Mouse (Mus musculus): ENCODE data around the gene Lrrc8a. TPM values are rescaled to one million over a fixed set of nuclear protein-coding genes. Genes with fewer than 3 reads are reported as not detected.

Lrrc8a gene
- polyA plus RNA-seq, 1 experiment = 45.4 TPM

GRCm38 (mm10) chr2:30247681-30248080 is 10.2 kb downstream of the Lrrc8a start:
- Histone ChIP-seq H3K4me3 (ENCODE audit: insufficient read depth, low read depth, low read length) (no peak overlapping the region), H3K27me3 (replicated peaks; ENCODE audit: control insufficient read depth, insufficient read depth, low read length) (no peaks in the 10 kb centered on the region), H3K27ac (ENCODE audit: insufficient read depth, low read depth, low read length) (no peak overlapping the region), H3K36me3 (ENCODE audit: control insufficient read depth, insufficient read depth, low read length) (no peaks in the 10 kb centered on the region), H3K4me1 (ENCODE audit: control insufficient read depth, insufficient read depth, low read length) (peaks cover 23% of the 10 kb centered on the region)
- WGBS = 35% methylated on average over 4 of the region's 4 CpGs
- no peak for DNase-seq
- TF ChIP-seq POLR2A (IDR thresholded peaks at IDR 0.05; ENCODE audit: low read depth, low read length) (no peak), CTCF (conservative IDR thresholded peaks at IDR 0.05; ENCODE audit: insufficient read depth, insufficient read length, low read depth, low read length) (no peak)

- Histone ChIP-seq H3K4me1 (ENCODE audit: control insufficient read depth, insufficient read depth, low read length) (peaks cover 16% of the 10 kb centered on the region; the same call in 1 of the 2 replicates), H3K27ac (ENCODE audit: insufficient read depth, low read depth, low read length) (no peak overlapping the region), H3K27me3 (replicated peaks; ENCODE audit: control insufficient read depth, insufficient read depth, low read length) (no peaks in the 10 kb centered on the region), H3K4me3 (ENCODE audit: insufficient read depth, low read depth, low read length) (no peak overlapping the region), H3K36me3 (ENCODE audit: control insufficient read depth, insufficient read depth, low read length) (no peaks in the 10 kb centered on the region)
- TF ChIP-seq POLR2A (IDR thresholded peaks at IDR 0.05; ENCODE audit: low read depth, low read length) = no peak
- TF ChIP-seq CTCF (conservative IDR thresholded peaks at IDR 0.05; ENCODE audit: insufficient read depth, insufficient read length, low read depth, low read length) = no peak
- WGBS = 91% methylated on average over 3 of the region's 3 CpGs
- no peak for DNase-seq
Observed at GRCm38 (mm10) chr2:30249182-30249581, 11.7 kb downstream of the Lrrc8a start.

- no peak overlapping the region for H3K27ac ChIP-seq (ENCODE audit: insufficient read depth, low read depth, low read length)
- H3K36me3 ChIP-seq (ENCODE audit: control insufficient read depth, insufficient read depth, low read length) = no peaks in the 10 kb centered on the region
- no peak overlapping the region for H3K4me3 ChIP-seq (ENCODE audit: insufficient read depth, low read depth, low read length)
- H3K4me1 ChIP-seq (ENCODE audit: control insufficient read depth, insufficient read depth, low read length) = peaks cover 16% of the 10 kb centered on the region; the same call in 1 of the 2 replicates
- TF ChIP-seq POLR2A (IDR thresholded peaks at IDR 0.05; ENCODE audit: low read depth, low read length) (no peak), CTCF (conservative IDR thresholded peaks at IDR 0.05; ENCODE audit: insufficient read depth, insufficient read length, low read depth, low read length) (no peak)
- H3K27me3 ChIP-seq (replicated peaks; ENCODE audit: control insufficient read depth, insufficient read depth, low read length) = no peaks in the 10 kb centered on the region
- 68% methylated on average over 10 of the region's 10 CpGs for WGBS
- no peak for DNase-seq
Observed at GRCm38 (mm10) chr2:30250166-30251128, 12.9 kb downstream of the Lrrc8a start.

GRCm38 (mm10) chr2:30251417-30252104 is 14.0 kb downstream of the Lrrc8a start:
- no peak overlapping the region for H3K27ac ChIP-seq (ENCODE audit: insufficient read depth, low read depth, low read length)
- no peak for DNase-seq
- H3K27me3 ChIP-seq (replicated peaks; ENCODE audit: control insufficient read depth, insufficient read depth, low read length) = no peaks in the 10 kb centered on the region
- peaks cover 16% of the 10 kb centered on the region; the same call in 1 of the 2 replicates for H3K4me1 ChIP-seq (ENCODE audit: control insufficient read depth, insufficient read depth, low read length)
- TF ChIP-seq POLR2A (IDR thresholded peaks at IDR 0.05; ENCODE audit: low read depth, low read length) (no peak), CTCF (conservative IDR thresholded peaks at IDR 0.05; ENCODE audit: insufficient read depth, insufficient read length, low read depth, low read length) (no peak)
- no peak overlapping the region for H3K4me3 ChIP-seq (ENCODE audit: insufficient read depth, low read depth, low read length)
- H3K36me3 ChIP-seq (ENCODE audit: control insufficient read depth, insufficient read depth, low read length) = no peaks in the 10 kb centered on the region
- 60% methylated on average over 5 of the region's 5 CpGs for WGBS

GRCm38 (mm10) chr2:30252521-30252920 is 15.0 kb downstream of the Lrrc8a start:
- no peak overlapping the region for H3K4me3 ChIP-seq (ENCODE audit: insufficient read depth, low read depth, low read length)
- TF ChIP-seq CTCF (conservative IDR thresholded peaks at IDR 0.05; ENCODE audit: insufficient read depth, insufficient read length, low read depth, low read length) (no peak), POLR2A (IDR thresholded peaks at IDR 0.05; ENCODE audit: low read depth, low read length) (no peak)
- H3K4me1 ChIP-seq (ENCODE audit: control insufficient read depth, insufficient read depth, low read length) = peaks cover 16% of the 10 kb centered on the region; the same call in 1 of the 2 replicates
- no peak overlapping the region for H3K27ac ChIP-seq (ENCODE audit: insufficient read depth, low read depth, low read length)
- 76% methylated on average over 3 of the region's 3 CpGs for WGBS
- H3K36me3 ChIP-seq (ENCODE audit: control insufficient read depth, insufficient read depth, low read length) = peaks cover 2% of the 10 kb centered on the region; the same call in 1 of the 2 replicates
- DNase-seq = no peak
- H3K27me3 ChIP-seq (replicated peaks; ENCODE audit: control insufficient read depth, insufficient read depth, low read length) = no peaks in the 10 kb centered on the region

- Histone ChIP-seq H3K36me3 (ENCODE audit: control insufficient read depth, insufficient read depth, low read length) (peaks cover 2% of the 10 kb centered on the region; the same call in 1 of the 2 replicates), H3K27ac (ENCODE audit: insufficient read depth, low read depth, low read length) (no peak overlapping the region), H3K4me3 (ENCODE audit: insufficient read depth, low read depth, low read length) (no peak overlapping the region), H3K4me1 (ENCODE audit: control insufficient read depth, insufficient read depth, low read length) (peaks cover 21% of the 10 kb centered on the region; the same call in 1 of the 2 replicates), H3K27me3 (replicated peaks; ENCODE audit: control insufficient read depth, insufficient read depth, low read length) (no peaks in the 10 kb centered on the region)
- DNase-seq = no peak
- 62% methylated on average over 5 of the region's 5 CpGs for WGBS
- TF ChIP-seq CTCF (conservative IDR thresholded peaks at IDR 0.05; ENCODE audit: insufficient read depth, insufficient read length, low read depth, low read length) (no peak), POLR2A (IDR thresholded peaks at IDR 0.05; ENCODE audit: low read depth, low read length) (no peak)
Observed at GRCm38 (mm10) chr2:30253809-30254208, 16.3 kb downstream of the Lrrc8a start.

All from kidney, adult 2 months (tissue).